Mouse (Mus musculus) bone marrow, adult 2 months (tissue): ENCODE results near the gene Casq2. TPM values are rescaled to one million over a fixed set of nuclear protein-coding genes. Genes with fewer than 3 reads are reported as not detected.

Experiments used
- H3K27ac ChIP-seq: fragments of 200-500 bp; 2 replicates; pipeline ENCODE4 v1.5.1; 2012; ENCODE audit warnings: low read depth, mild to moderate bottlenecking, control low read depth, inconsistent platforms, low read length; ENCODE audit not compliant: control insufficient read depth, poor library complexity, insufficient read depth
- H3K4me1 ChIP-seq: fragments of 200-500 bp; 2 replicates; pipeline ENCODE4 v1.6.1; 2011; ENCODE audit warnings: low read length; ENCODE audit not compliant: control insufficient read depth, insufficient read depth
- H3K4me3 ChIP-seq: fragments of 200-500 bp; replicated peaks from 2 replicates; pipeline ENCODE3; 2011; ENCODE audit warnings: mild to moderate bottlenecking, low read depth, low read length, control low read depth; ENCODE audit not compliant: control insufficient read depth
- CTCF ChIP-seq: fragments of 200-500 bp; IDR thresholded peaks from 2 replicates; pipeline ENCODE4 v1.5.1; 2011; ENCODE audit warnings: low read length, control low read depth; ENCODE audit not compliant: control insufficient read depth, insufficient read depth
- POLR2A ChIP-seq: fragments of 200-500 bp; IDR thresholded peaks from 2 replicates; pipeline ENCODE4 v1.6.1; 2011; ENCODE audit warnings: low read depth, mild to moderate bottlenecking, control low read depth, low read length, borderline replicate concordance; ENCODE audit not compliant: control insufficient read depth
- WGBS: fragments of 180-500 bp; shearing (Covaris S2); methylation state at CpG from one replicate; pipeline ENCODE4 v1.1.7; 2018; 5-methylcytosine and 5-hydroxymethylcytosine counted together
- polyA plus RNA-seq: library from polyadenylated mRNA; stranded (reverse); fragments of >200 nt; gene quantifications from 2 replicates; pipeline ENCODE4 v1.2.4, GENCODE M21; 2011; ENCODE audit warnings: low replicate concordance; ENCODE audit not compliant: missing spikeins, insufficient read depth, insufficient read length

The Casq2 gene
- polyA plus RNA-seq, 1 experiment = not detected

DNA sequence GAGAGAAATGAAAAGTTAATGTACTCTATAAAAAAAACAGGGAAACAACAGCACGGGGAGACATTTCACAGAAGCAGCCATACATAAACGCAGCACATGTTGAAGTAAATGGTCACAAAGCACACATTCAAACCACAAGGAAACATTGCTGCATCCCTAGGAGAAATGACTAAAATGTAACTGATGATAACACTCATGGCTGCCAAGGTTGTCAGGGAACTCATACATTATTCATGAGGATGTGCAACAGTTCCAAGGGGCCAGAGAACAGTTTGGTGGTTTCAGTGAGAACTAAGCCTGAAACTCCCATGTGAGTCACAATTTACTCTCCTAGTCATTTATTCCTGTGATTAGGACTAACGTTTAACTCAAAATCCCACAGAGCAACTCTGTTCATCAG, 22.0 kb downstream of the Casq2 start:
- Histone ChIP-seq H3K27ac (no peak overlapping the region), H3K4me1 (no peaks in the 10 kb centered on the region), H3K4me3 (no peak overlapping the region)
- no peak for TF ChIP-seq POLR2A
- TF ChIP-seq CTCF = no peak
- WGBS = 79% methylated on average over 3 of the region's 3 CpGs

DNA sequence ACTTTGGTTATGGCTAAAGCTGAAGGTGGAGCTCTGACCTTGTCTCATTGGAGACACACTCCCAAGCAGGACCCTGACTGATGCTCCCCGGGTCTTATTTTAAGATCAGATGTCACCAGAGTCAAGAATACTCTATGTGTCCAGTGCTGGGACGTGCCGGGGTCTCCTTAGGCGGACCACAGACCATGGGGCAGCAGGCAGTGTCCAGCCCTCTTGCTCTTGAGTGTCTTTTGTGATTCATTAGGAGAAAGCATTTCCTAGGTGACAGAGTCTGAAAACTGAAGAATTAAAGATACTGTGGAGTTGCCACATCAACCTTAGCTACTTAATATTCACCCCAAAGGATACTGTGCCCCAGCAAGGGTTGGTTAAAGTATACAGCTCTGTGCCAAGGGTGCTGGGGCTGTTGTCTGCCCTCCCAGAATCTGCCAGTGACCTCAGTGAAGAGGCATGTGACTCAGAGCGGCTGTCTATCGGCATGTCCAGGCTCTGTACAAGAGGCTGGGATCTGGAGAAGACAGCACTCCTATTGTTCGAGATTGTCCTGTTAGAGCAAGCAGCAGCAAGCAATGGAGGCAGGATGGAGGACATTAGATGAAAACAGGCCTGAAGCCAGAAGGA, 25.9 kb downstream of the Casq2 start:
- TF ChIP-seq POLR2A = no peak
- H3K4me3 ChIP-seq = no peak overlapping the region
- H3K4me1 ChIP-seq = no peaks in the 10 kb centered on the region
- no peak overlapping the region for H3K27ac ChIP-seq
- WGBS = 82% methylated on average over 7 of the region's 7 CpGs

DNA sequence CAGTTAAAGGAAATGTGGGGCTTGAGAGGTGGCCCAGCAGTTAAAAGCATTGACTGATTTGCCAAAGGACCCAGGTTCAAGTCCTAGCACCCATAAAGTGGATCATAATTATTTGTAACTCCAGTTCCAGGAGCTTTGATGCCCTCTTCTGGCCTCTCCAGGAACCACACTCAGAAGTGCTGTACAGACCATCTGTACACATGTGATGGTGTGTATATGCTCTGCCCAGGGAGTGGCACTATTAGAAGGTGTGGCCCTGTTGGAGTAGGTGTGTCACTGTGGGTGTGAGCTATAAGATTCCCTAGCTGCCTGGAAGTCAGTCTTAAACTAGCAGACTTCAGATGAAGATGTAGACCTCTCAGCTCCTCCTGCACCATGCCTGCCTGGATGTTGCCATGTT, 34.7 kb downstream of the Casq2 start:
- H3K4me1 ChIP-seq = no peaks in the 10 kb centered on the region
- no peak overlapping the region for H3K4me3 ChIP-seq
- H3K27ac ChIP-seq = no peak overlapping the region
- TF ChIP-seq POLR2A (no peak), CTCF (no peak)

DNA sequence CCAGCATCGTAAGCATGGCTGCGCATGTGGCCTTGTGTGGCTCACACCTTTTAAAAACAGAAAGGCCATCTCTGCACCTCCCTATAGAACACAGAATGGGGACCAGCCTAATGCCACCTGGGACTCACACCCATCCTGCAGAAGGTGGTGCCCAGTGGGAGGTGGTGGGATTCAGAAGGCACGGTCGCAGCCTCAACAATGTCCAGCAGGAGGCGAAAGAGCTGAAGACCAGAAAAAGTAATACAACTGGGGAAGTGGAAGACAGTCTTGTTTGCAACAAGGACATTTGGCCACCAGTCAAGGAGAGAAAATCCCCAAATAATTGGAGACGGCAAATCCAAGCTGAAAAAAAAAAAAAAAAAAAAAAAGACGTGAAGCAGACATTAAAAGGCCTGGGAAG, 35.8 kb downstream of the Casq2 start:
- Histone ChIP-seq H3K4me1 (no peaks in the 10 kb centered on the region), H3K4me3 (no peak overlapping the region), H3K27ac (no peak overlapping the region)

DNA sequence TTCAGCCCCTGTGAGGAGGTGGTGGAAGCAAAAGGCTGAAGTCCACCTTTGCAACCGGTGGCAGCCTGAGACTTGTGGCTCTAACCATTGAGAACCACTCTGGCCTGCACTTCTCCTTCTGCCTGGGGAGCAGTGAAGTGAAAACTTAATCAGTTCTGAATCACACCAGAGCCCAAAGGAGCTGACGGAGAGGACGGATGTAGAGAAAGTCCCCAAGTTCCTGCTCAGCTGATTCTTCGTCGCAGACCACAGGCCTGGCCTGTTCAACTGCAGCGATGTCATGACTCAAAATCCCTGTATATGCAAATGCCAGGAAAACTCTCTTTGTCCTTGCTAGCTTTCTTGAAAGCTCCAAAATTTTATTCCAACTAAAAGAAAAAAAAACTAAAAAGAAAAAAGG, 37.4 kb downstream of the Casq2 start:
- Histone ChIP-seq H3K4me1 (no peaks in the 10 kb centered on the region), H3K4me3 (no peak overlapping the region), H3K27ac (no peak overlapping the region)
- TF ChIP-seq CTCF (no peak), POLR2A (no peak)
- WGBS = 35% methylated on average over 6 of the region's 6 CpGs

More for the DNA sequence above, 35.8 kb downstream of the Casq2 start:
- WGBS = 82% methylated on average over 7 of the region's 7 CpGs
- TF ChIP-seq CTCF (no peak), POLR2A (no peak)

DNA sequence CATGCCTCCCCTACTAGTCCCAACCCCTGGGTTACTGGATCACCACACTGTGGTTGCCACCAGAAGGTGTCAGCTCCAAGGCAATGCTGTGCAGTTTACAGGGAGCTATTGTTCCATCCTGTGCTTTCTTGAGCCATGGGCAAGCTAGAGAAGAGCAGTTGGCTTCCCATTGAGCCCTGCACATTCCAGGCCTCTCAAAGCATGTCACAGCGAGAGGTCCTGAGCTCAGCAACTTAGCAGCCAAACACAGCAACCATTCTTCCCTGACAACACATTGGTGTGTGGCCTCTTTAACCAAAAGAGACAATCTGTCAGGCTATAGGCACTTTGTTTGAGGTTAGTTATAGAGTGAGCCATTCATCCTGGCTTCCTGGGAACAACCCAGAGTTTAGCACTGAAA, 39.3 kb downstream of the Casq2 start:
- WGBS = 81% methylated on average over 1 of the region's 1 CpGs
- H3K27ac ChIP-seq = no peak overlapping the region
- no peak overlapping the region for H3K4me3 ChIP-seq
- no peak for TF ChIP-seq POLR2A
- no peak for TF ChIP-seq CTCF
- no peaks in the 10 kb centered on the region for H3K4me1 ChIP-seq

DNA sequence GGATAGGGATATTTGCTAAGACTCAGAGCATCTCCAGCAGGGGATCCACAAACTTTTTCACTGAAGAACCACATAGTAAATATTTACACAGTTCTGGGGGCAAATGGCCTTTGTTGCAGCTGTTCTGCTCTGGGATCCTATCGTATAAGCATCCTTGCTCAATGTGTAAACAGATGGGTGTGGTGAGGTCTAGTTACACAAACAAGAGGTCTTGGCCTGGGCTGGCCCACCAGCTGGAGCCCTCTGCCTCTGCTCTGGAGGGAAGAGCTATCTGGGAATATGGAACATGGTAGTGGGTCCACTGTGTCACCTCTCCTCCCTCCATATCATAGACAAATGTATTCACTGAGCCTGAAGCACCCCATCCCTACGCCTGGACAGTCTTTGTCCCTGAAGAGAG, 40.9 kb downstream of the Casq2 start:
- H3K4me3 ChIP-seq = no peak overlapping the region
- H3K4me1 ChIP-seq = no peaks in the 10 kb centered on the region
- no peak for TF ChIP-seq POLR2A
- no peak for TF ChIP-seq CTCF
- H3K27ac ChIP-seq = no peak overlapping the region
- 77% methylated on average over 2 of the region's 2 CpGs for WGBS

DNA sequence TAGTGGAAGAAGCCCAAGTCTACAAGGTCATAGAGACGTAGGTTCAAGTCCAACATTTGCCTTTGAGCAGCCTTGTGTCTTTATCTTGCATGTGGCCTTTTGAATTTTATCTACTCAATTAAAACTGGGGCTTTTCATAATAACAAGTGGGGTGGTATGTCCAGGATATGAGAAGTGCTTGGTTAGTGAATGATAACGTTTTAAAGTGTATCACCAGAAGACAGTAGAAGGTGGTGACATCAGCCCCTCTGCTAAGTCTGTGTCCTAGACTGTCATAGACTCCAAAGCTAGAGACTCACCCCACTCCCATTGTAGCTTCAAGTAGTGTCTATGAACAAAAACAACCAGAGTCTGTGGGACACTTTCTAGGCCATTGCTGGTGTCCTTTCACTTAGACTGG, 42.0 kb downstream of the Casq2 start:
- H3K27ac ChIP-seq = no peak overlapping the region

DNA sequence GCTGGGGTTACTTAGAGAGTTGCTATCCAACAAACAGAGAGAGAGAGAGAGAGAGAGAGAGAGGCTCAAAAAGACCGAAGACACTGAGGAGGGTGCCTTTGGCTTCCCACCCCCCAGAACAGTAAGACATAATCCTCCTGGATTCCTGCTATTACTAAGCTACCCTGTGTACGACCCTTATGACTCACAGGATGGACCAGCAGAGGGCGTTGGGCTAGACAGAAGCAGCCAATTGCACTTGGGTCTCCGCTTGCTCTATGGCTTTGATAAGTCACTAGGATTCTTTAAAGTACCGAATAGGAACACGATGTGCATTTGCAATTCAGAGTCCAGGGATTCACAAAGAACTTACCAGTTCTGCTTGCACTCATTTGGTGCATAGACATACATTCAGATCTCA, 44.3 kb downstream of the Casq2 start:
- no peak for TF ChIP-seq POLR2A
- WGBS = 69% methylated on average over 6 of the region's 6 CpGs
- H3K4me3 ChIP-seq = no peak overlapping the region
- no peaks in the 10 kb centered on the region for H3K4me1 ChIP-seq
- H3K27ac ChIP-seq = no peak overlapping the region

More for the DNA sequence above, 42.0 kb downstream of the Casq2 start:
- whole genome bisulfite sequencing = 70% methylated on average over 2 of the region's 2 CpGs
- Histone ChIP-seq H3K4me3 (no peak overlapping the region), H3K4me1 (no peaks in the 10 kb centered on the region)
- TF ChIP-seq CTCF (no peak), POLR2A (no peak)
